Mouse (Mus musculus) MEL (cell line): ENCODE data around the gene Prickle4. TPM values are rescaled to one million over a fixed set of nuclear protein-coding genes. Genes with fewer than 3 reads are reported as not detected.

Experiments
- DNase-seq: peaks from one replicate; pipeline ENCODE4 v3.0.0; 2011; ENCODE audit warnings: low read depth, low spot score
- H3K27ac ChIP-seq: 2 replicates; pipeline ENCODE4 v1.5.1; 2012; ENCODE audit warnings: low read depth, mild to moderate bottlenecking, control low read depth, low read length, moderate library complexity; ENCODE audit not compliant: control insufficient read depth
- H3K27me3 ChIP-seq, 2 experiments: fragments of 150-350 bp in 1 of 2; sonication (generic) in 1 of 2; 2 replicates each; pipeline ENCODE4 v1.6.1; 2012; ENCODE audit warnings: low read length in 2 of 2, mild to moderate bottlenecking in 2 of 2, improper control_type of control experiment in 1 of 2, moderate library complexity in 1 of 2; ENCODE audit not compliant: insufficient read depth in 2 of 2, control insufficient read depth in 1 of 2
- H3K36me3 ChIP-seq, 2 experiments: 2 replicates each; pipeline ENCODE4 v1.6.1; 2012 to 2014; ENCODE audit warnings: low read length in 2 of 2, improper control_type of control experiment in 1 of 2, inconsistent platforms in 1 of 2, mild to moderate bottlenecking in 1 of 2; ENCODE audit not compliant: insufficient read depth in 2 of 2, control insufficient read depth in 1 of 2
- H3K4me1 ChIP-seq, 2 experiments: fragments of 150-350 bp in 1 of 2; sonication (generic) in 1 of 2; 2 replicates each; pipeline ENCODE4 v1.6.1; 2012; ENCODE audit warnings: low read length in 2 of 2, improper control_type of control experiment in 1 of 2, mild to moderate bottlenecking in 1 of 2; ENCODE audit not compliant: insufficient read depth in 2 of 2, control insufficient read depth in 1 of 2
- H3K4me3 ChIP-seq, 2 experiments: fragments of 150-350 bp in 1 of 2; sonication (generic) in 1 of 2; 2 replicates each; pipeline ENCODE4 v1.5.1; 2012; ENCODE audit warnings: low read depth in 2 of 2, low read length in 2 of 2, mild to moderate bottlenecking in 2 of 2, moderate library complexity in 2 of 2, control low read depth in 1 of 2, improper control_type of control experiment in 1 of 2; ENCODE audit not compliant: control insufficient read depth in 1 of 2, insufficient read depth in 1 of 2
- H3K79me2 ChIP-seq: 2 replicates; pipeline ENCODE4 v1.6.1; 2012; ENCODE audit warnings: mild to moderate bottlenecking, low read length, moderate library complexity; ENCODE audit not compliant: control insufficient read depth, poor library complexity, insufficient read depth
- H3K9ac ChIP-seq: 2 replicates; pipeline ENCODE4 v1.6.1; 2012; ENCODE audit warnings: low read depth, mild to moderate bottlenecking, control low read depth, low read length, moderate library complexity; ENCODE audit not compliant: control insufficient read depth, poor library complexity, severe bottlenecking
- H3K9me3 ChIP-seq: fragments of 150-350 bp; sonication (generic); replicated peaks from 2 replicates; pipeline ENCODE4 v1.6.1; 2012; ENCODE audit warnings: mild to moderate bottlenecking, low read length, improper control_type of control experiment, moderate library complexity; ENCODE audit not compliant: insufficient read depth
- CTCF ChIP-seq, 3 experiments: IDR thresholded peaks in 2 of 3; conservative IDR thresholded peaks in 1 of 3; 2 replicates each; pipeline ENCODE4 v1.5.1; 2011 to 2012; ENCODE audit warnings: low read length in 3 of 3, low read depth in 2 of 3, mild to moderate bottlenecking in 2 of 3, improper control_type of control experiment in 1 of 3, inconsistent platforms in 1 of 3, mixed read lengths in 1 of 3, moderate library complexity in 1 of 3; ENCODE audit not compliant: control insufficient read depth in 1 of 3, insufficient read depth in 1 of 3, poor library complexity in 1 of 3, severe bottlenecking in 1 of 3
- ELF1 ChIP-seq: IDR thresholded peaks from 2 replicates; pipeline ENCODE4 v1.6.1; 2014; ENCODE audit warnings: low read depth, mild to moderate bottlenecking, inconsistent platforms, low read length, improper control_type of control experiment, moderate library complexity
- EP300 ChIP-seq, 2 experiments: IDR thresholded peaks; 2 replicates each; pipeline ENCODE4 v1.6.1; 2011; ENCODE audit warnings: improper control_type of control experiment in 2 of 2, low read length in 2 of 2, low read depth in 1 of 2, mild to moderate bottlenecking in 1 of 2
- ETS1 ChIP-seq: IDR thresholded peaks from 2 replicates; pipeline ENCODE4 v1.6.1; 2012; ENCODE audit warnings: low read depth, mild to moderate bottlenecking, inconsistent platforms, low read length, improper control_type of control experiment, moderate library complexity
- GATA1 ChIP-seq: IDR thresholded peaks from 2 replicates; pipeline ENCODE4 v1.6.1; 2011; ENCODE audit warnings: low read depth, low read length, improper control_type of control experiment
- HCFC1 ChIP-seq: IDR thresholded peaks from 2 replicates; pipeline ENCODE4 v1.6.1; 2012; ENCODE audit warnings: low read depth, mild to moderate bottlenecking, inconsistent platforms, low read length, improper control_type of control experiment, moderate library complexity
- JUND ChIP-seq: IDR thresholded peaks from 2 replicates; pipeline ENCODE4 v1.6.1; 2011; ENCODE audit warnings: low read depth, mild to moderate bottlenecking, improper control_type of control experiment, low read length
- MXI1 ChIP-seq: IDR thresholded peaks from 2 replicates; pipeline ENCODE4 v1.6.1; 2011; ENCODE audit warnings: mild to moderate bottlenecking, low read depth, low read length, improper control_type of control experiment
- MYB ChIP-seq: IDR thresholded peaks from 2 replicates; pipeline ENCODE4 v1.6.1; 2011; ENCODE audit warnings: mild to moderate bottlenecking, low read depth, low read length, improper control_type of control experiment
- MYC ChIP-seq: IDR thresholded peaks from 2 replicates; pipeline ENCODE4 v1.6.1; 2011; ENCODE audit warnings: low read depth, mild to moderate bottlenecking, low read length, improper control_type of control experiment, moderate library complexity
- NELFE ChIP-seq: IDR thresholded peaks from 2 replicates; pipeline ENCODE4 v1.6.1; 2011; ENCODE audit warnings: low read depth, low read length, improper control_type of control experiment
- NRF1 ChIP-seq: IDR thresholded peaks from 2 replicates; pipeline ENCODE4 v1.6.1; 2014; ENCODE audit warnings: low read depth, mild to moderate bottlenecking, inconsistent platforms, low read length, improper control_type of control experiment, moderate library complexity; ENCODE audit not compliant: poor library complexity, insufficient read depth, severe bottlenecking
- POLR2A ChIP-seq, 2 experiments: IDR thresholded peaks; 2 replicates each; pipeline ENCODE4 v1.6.1; 2011 to 2012; ENCODE audit warnings: low read length in 2 of 2, mild to moderate bottlenecking in 2 of 2, control low read depth in 1 of 2, improper control_type of control experiment in 1 of 2, low read depth in 1 of 2, moderate library complexity in 1 of 2; ENCODE audit not compliant: control insufficient read depth in 1 of 2, insufficient read depth in 1 of 2, poor library complexity in 1 of 2
- POLR2AphosphoS2 ChIP-seq: IDR thresholded peaks from 2 replicates; pipeline ENCODE4 v1.6.1; 2011; ENCODE audit warnings: low read length, improper control_type of control experiment
- POLR2AphosphoS5 ChIP-seq: IDR thresholded peaks from 2 replicates; pipeline ENCODE4 v1.6.1; 2012; ENCODE audit warnings: low read depth, borderline replicate concordance, mild to moderate bottlenecking, inconsistent platforms, low read length, moderate library complexity, mixed read lengths
- SMC3 ChIP-seq: IDR thresholded peaks from 2 replicates; pipeline ENCODE4 v1.6.1; 2011; ENCODE audit warnings: low read depth, low read length, improper control_type of control experiment
- TCF12 ChIP-seq: IDR thresholded peaks from 2 replicates; pipeline ENCODE4 v1.6.1; 2014; ENCODE audit warnings: low read depth, mild to moderate bottlenecking, inconsistent platforms, low read length, improper control_type of control experiment, moderate library complexity
- UBTF ChIP-seq: IDR thresholded peaks from 2 replicates; pipeline ENCODE4 v1.6.1; 2012; ENCODE audit warnings: low read depth, mild to moderate bottlenecking, inconsistent platforms, low read length, improper control_type of control experiment, moderate library complexity, borderline replicate concordance; ENCODE audit not compliant: insufficient read depth
- USF1 ChIP-seq: IDR thresholded peaks from 2 replicates; pipeline ENCODE4 v1.6.1; 2014; ENCODE audit warnings: low read depth, mild to moderate bottlenecking, inconsistent platforms, low read length, improper control_type of control experiment, moderate library complexity
- USF2 ChIP-seq, 2 experiments: IDR thresholded peaks; 2 replicates each; pipeline ENCODE4 v1.6.1; 2011 to 2012; ENCODE audit warnings: improper control_type of control experiment in 2 of 2, low read length in 2 of 2, borderline replicate concordance in 1 of 2, inconsistent platforms in 1 of 2, low read depth in 1 of 2, mild to moderate bottlenecking in 1 of 2; ENCODE audit not compliant: insufficient read depth in 1 of 2
- ZKSCAN1 ChIP-seq: IDR thresholded peaks from 2 replicates; pipeline ENCODE4 v1.6.1; 2012; ENCODE audit warnings: low read depth, mild to moderate bottlenecking, inconsistent platforms, low read length, improper control_type of control experiment, moderate library complexity
- polyA plus RNA-seq, 2 experiments: library from polyadenylated mRNA; stranded (reverse) in 1 of 2; unstranded in 1 of 2; fragments of >175 nt in 1 of 2; fragments of >200 nt in 1 of 2; gene quantifications; 2 replicates each; pipeline versions ENCODE4 v1.2.1 to v1.2.4; 2012; ENCODE audit warnings: low replicate concordance in 2 of 2, low read depth in 1 of 2; ENCODE audit not compliant: insufficient read length in 2 of 2, insufficient read depth in 1 of 2, missing spikeins in 1 of 2
- total RNA-seq: library from RNA; depleted of rRNA; stranded (reverse); fragments of 300-350 nt; gene quantifications from 2 replicates; pipeline ENCODE4 v1.2.3, GENCODE M21; 2012

Gene Prickle4
- total and polyA plus RNA-seq, 3 experiments = 0.23 to 4.3 TPM; not detected in 1

DNA sequence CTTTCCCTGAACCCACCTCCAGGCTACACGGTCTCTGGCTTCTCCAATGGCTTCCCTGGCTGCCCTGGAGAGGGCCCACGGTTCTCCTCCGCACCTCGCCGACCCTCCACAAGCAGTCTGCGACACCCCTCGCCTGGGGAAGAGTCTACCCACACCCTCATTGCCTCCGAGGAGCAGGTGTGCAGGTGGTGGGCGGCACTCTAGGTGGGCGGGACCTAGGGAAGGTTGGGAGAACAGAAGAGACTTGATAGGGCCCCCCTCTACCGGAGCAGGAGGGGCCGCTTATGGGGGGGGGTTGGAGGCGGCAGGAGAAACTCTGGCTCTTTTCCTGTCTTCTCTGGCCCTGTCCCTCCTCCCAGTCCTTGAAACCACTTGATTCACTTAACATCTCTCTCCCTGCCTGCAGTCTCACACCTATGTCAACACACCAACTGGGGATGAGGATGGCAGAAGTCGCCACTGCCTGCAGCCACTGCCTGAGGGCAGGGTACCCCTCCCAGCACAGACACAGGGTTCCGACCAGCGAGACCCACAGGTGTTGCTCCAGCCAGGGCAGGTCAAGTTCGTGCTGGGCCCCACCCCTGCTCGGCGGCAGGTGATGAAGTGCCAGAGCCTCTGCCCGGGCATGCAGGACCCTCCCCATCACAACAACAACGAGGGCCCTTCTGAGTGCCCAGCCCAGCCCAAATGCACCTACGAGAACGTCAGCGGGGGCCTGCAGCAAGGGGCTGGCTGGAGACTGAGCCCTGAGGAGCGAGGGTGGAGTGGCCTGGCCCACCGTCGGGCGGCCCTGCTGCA is 8.2 kb upstream of the Prickle4 start:
- TF ChIP-seq POLR2AphosphoS2 = no peak
- no peak for TF ChIP-seq POLR2AphosphoS5
- TF ChIP-seq ZKSCAN1 = no peak
- no peak for TF ChIP-seq POLR2A (IDR thresholded peaks at IDR 0.05; ENCODE audit: control insufficient read depth in 1 of 2, insufficient read depth in 1 of 2, low read depth in 1 of 2, low read length in 2 of 2, poor library complexity in 1 of 2)
- no peak for DNase-seq
- Histone ChIP-seq H3K4me1 (no peaks in the 10 kb centered on the region), H3K9me3 (no peaks in the 10 kb centered on the region), H3K27me3 (no peaks in the 10 kb centered on the region), H3K4me3 (no peak overlapping the region), H3K27ac (no peak overlapping the region), H3K9ac (no peak overlapping the region), H3K79me2 (no peaks in the 10 kb centered on the region), H3K36me3 (no peaks in the 10 kb centered on the region)

DNA sequence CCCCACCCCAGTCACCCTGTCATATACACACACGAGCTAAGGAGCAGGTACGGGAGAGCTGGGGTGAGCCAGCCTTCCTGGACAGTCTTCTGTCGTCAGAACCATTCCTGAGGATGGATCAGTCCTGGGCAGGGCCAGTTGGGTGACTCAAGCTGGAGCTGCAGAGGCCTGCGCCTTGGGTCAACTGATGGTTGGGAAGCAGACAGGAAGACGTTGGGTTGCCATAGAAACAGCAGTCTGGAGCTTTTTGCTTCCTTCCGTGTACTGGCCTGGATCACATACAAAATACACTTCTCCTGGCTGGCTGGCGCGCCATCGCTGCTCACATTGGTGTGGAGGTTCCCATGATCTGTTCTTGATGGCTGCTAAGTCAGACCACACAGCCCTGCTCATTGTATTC is 7.3 kb upstream of the Prickle4 start:
- Histone ChIP-seq H3K27ac (no peak overlapping the region), H3K27me3 (no peaks in the 10 kb centered on the region), H3K36me3 (no peaks in the 10 kb centered on the region), H3K4me3 (no peak overlapping the region), H3K9me3 (no peaks in the 10 kb centered on the region), H3K4me1 (no peaks in the 10 kb centered on the region), H3K79me2 (no peaks in the 10 kb centered on the region), H3K9ac (no peak overlapping the region)
- DNase-seq = no peak
- TF ChIP-seq USF2 (IDR thresholded peaks at IDR 0.05; ENCODE audit: borderline replicate concordance in 1 of 2, insufficient read depth in 1 of 2, low read depth in 1 of 2, low read length in 2 of 2) (no peak), MYB (no peak), SMC3 (no peak), TCF12 (no peak), UBTF (no peak), EP300 (IDR thresholded peaks at IDR 0.05; ENCODE audit: low read depth in 1 of 2, low read length in 2 of 2) (no peak), ELF1 (no peak), NRF1 (no peak), GATA1 (no peak), ZKSCAN1 (no peak), JUND (no peak), HCFC1 (no peak), POLR2AphosphoS5 (no peak), MYC (no peak), ETS1 (no peak), CTCF (IDR thresholded peaks at IDR 0.05 in 2 of 3, conservative IDR thresholded peaks at IDR 0.05 in 1 of 3; ENCODE audit: control insufficient read depth in 1 of 3, insufficient read depth in 1 of 3, low read depth in 2 of 3, low read length in 3 of 3, poor library complexity in 1 of 3, severe bottlenecking in 1 of 3) (no peak), USF1 (no peak), MXI1 (no peak), NELFE (no peak)
